In the genomic region with DNA sequence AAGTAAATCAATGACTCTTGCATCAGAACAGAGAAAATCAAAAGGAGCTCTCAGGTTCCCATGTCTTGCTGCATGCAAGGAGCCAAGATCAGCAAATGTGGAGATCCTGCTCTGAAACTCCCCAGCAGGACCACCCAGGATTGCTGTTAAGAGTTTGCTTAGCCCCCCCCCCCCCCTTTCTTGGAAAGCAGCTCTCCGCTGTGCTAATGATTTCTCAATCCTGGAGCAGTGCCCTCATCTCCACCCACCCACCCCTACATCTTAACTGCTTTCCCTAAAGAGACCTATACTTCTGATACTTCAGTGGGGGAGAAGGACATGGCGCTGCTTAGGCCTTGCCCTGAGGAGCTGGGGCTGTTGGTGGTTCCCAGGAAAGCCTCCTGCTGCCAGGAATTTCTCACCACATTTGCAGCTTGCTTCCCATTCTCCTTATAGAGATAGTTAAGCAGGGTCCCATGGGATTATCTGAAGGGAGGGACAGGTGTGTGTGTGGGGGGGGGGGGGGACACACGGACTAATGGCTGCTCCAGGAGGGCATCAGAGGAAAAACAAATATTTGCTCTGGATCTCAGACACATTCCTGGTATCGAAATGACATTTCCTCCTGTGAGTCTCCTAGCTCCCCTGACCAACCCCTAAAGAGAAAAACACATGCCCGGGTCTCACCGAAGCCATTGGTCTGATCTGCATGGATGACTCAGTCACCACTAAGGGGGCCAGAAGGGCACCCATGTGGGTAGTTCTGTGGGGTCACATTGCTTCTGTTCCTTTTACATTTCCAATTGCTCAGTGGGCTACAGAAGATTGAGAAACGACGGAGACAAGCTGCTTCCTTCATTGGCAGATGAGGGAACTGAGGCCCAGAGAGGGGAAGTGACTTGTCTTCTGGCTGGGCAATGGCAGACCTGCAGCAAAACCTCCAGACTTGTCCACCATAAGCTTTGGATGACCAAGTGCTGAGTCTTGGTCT, we compare ENCODE assay signal across 8 mouse cellular contexts. TPM values are rescaled to one million over a fixed set of nuclear protein-coding genes. Genes with fewer than 3 reads are reported as not detected.
DNase-seq lines count a peak whose midpoint lies in the region; ATAC-seq and TF ChIP-seq lines count a peak whose summit lies in the region.

No protein-coding gene starts in this region.

- peak overlapping the region; percentile 86 for H3K27ac ChIP-seq in gastrocnemius, adult 2 months
- no peak overlapping the region for H3K27ac ChIP-seq in MEL (ENCODE audit: control insufficient read depth, low read depth, low read length)
- H3K27ac ChIP-seq in hindbrain, embryonic 10.5 days, result peak overlapping the region; percentile 95
- H3K27ac ChIP-seq in midbrain, embryonic 11.5 days (ENCODE audit: low read depth, low read length), result peak overlapping the region; percentile 98

- intact Hi-C loops in gastrocnemius, adult 2 months (cut with DNase I), result no loop called here

- H3K36me3 ChIP-seq in MEL (ENCODE audit: control insufficient read depth in 1 of 2, insufficient read depth in 2 of 2, low read length in 2 of 2), result peaks cover 0 to 27% of the 10 kb centered on the region in 2 experiments; a peak in 2 of 4 replicates
- H3K36me3 ChIP-seq in hindbrain, embryonic 10.5 days, result peaks cover 32% of the 10 kb centered on the region
- H3K36me3 ChIP-seq in midbrain, embryonic 11.5 days (ENCODE audit: control insufficient read depth, insufficient read depth, low read length), result peaks cover 6% of the 10 kb centered on the region

- H3K27me3 ChIP-seq in MEL (ENCODE audit: control insufficient read depth in 1 of 2, insufficient read depth in 2 of 2, low read length in 2 of 2), result no peaks in the 10 kb centered on the region
- H3K27me3 ChIP-seq in hindbrain, embryonic 10.5 days (ENCODE audit: insufficient read depth, poor library complexity, severe bottlenecking), result peaks cover 12% of the 10 kb centered on the region; the same call in 1 of the 2 replicates
- H3K27me3 ChIP-seq in midbrain, embryonic 11.5 days (ENCODE audit: control insufficient read depth, insufficient read depth, low read length), result no peaks in the 10 kb centered on the region

- TF ChIP-seq POLR2A in MEL (IDR thresholded peaks at IDR 0.05; ENCODE audit: control insufficient read depth in 1 of 2, insufficient read depth in 1 of 2, low read depth in 1 of 2, low read length in 2 of 2, poor library complexity in 1 of 2), result no peak

- H3K4me2 ChIP-seq in midbrain, embryonic 11.5 days, result peak overlapping the region; percentile 77

- 41% methylated on average over 8 of the region's 8 CpGs for WGBS in hindbrain, embryonic 10.5 days
- 15% methylated on average over 7 of the region's 8 CpGs for WGBS in midbrain, embryonic 11.5 days

- TF ChIP-seq RAD21 in MEL (IDR thresholded peaks at IDR 0.05; ENCODE audit: low read depth, low read length), result no peak

- H3K4me3 ChIP-seq in gastrocnemius, adult 2 months, result peak overlapping the region; percentile 79
- no peak overlapping the region for H3K4me3 ChIP-seq in MEL (ENCODE audit: control insufficient read depth in 1 of 2, insufficient read depth in 1 of 2, low read depth in 2 of 2, low read length in 2 of 2)
- H3K4me3 ChIP-seq in hindbrain, embryonic 10.5 days, result peak overlapping the region; percentile 74
- peak overlapping the region; percentile 89 for H3K4me3 ChIP-seq in midbrain, embryonic 11.5 days (ENCODE audit: low read depth, low read length)

- H3K79me2 ChIP-seq in MEL (ENCODE audit: control insufficient read depth, insufficient read depth, low read length, poor library complexity), result 0 out of 2 replicates have a peak, but pooled peaks cover 2% of the 10 kb centered on the region

- DNase-seq in gastrocnemius, adult 2 months, result no peak
- DNase-seq in gastrocnemius, postnatal 10 days, result no peak
- peak; percentile 19 for DNase-seq in MEL (ENCODE audit: low read depth, low spot score)
- DNase-seq in hindbrain, embryonic 10.5 days (ENCODE audit: low spot score), result no peak
- DNase-seq in midbrain, embryonic 11.5 days (ENCODE audit: low spot score, missing footprints), result peak; percentile 91
- no peak for DNase-seq in right cerebral cortex, adult 18-20 months
- DNase-seq in layer of hippocampus, adult 11-12 months (ENCODE audit: low spot score), result no peak
- DNase-seq in layer of hippocampus, postnatal 10 days (ENCODE audit: low spot score in 2 of 2), result no peak

- H3K9me3 ChIP-seq in MEL (replicated peaks; ENCODE audit: insufficient read depth, low read length), result no peaks in the 10 kb centered on the region
- no peaks in the 10 kb centered on the region for H3K9me3 ChIP-seq in hindbrain, embryonic 10.5 days
- H3K9me3 ChIP-seq in midbrain, embryonic 11.5 days (ENCODE audit: control insufficient read depth, low read length), result no peaks in the 10 kb centered on the region

- TF ChIP-seq EP300 in MEL (IDR thresholded peaks at IDR 0.05; ENCODE audit: low read depth in 1 of 2, low read length in 2 of 2), result no peak

- no peak overlapping the region for H3K9ac ChIP-seq in MEL (ENCODE audit: control insufficient read depth, low read depth, low read length, poor library complexity, severe bottlenecking)
- H3K9ac ChIP-seq in midbrain, embryonic 11.5 days (ENCODE audit: low read length), result peak overlapping the region; percentile 94

- H3K4me1 ChIP-seq in MEL (ENCODE audit: control insufficient read depth in 1 of 2, insufficient read depth in 2 of 2, low read length in 2 of 2), result peaks cover 6 to 31% of the 10 kb centered on the region in 2 experiments; a peak in 3 of 4 replicates
- H3K4me1 ChIP-seq in hindbrain, embryonic 10.5 days (replicated peaks), result peaks cover 82% of the 10 kb centered on the region
- peaks cover 52% of the 10 kb centered on the region for H3K4me1 ChIP-seq in midbrain, embryonic 11.5 days (ENCODE audit: control insufficient read depth, insufficient read depth, low read length)

- ATAC-seq in midbrain, embryonic 11.5 days (ENCODE audit: low FRiP score), result no peak

- no peak for TF ChIP-seq CTCF in gastrocnemius, adult 2 months (IDR thresholded peaks at IDR 0.05)
- no peak for TF ChIP-seq CTCF in MEL (IDR thresholded peaks at IDR 0.05 in 2 of 3, conservative IDR thresholded peaks at IDR 0.05 in 1 of 3; ENCODE audit: control insufficient read depth in 1 of 3, insufficient read depth in 1 of 3, low read depth in 2 of 3, low read length in 3 of 3, poor library complexity in 1 of 3, severe bottlenecking in 1 of 3)

TF ChIP-seq in MEL, 35 proteins besides CTCF, POLR2A, EP300 and RAD21:
- TF ChIP-seq JUND (IDR thresholded peaks at IDR 0.05; ENCODE audit: low read depth, low read length) (no peak), POLR2AphosphoS2 (IDR thresholded peaks at IDR 0.05; ENCODE audit: low read length) (no peak), TBP (IDR thresholded peaks at IDR 0.05; ENCODE audit: low read depth, low read length) (no peak), MAX (IDR thresholded peaks at IDR 0.05; ENCODE audit: low read length) (no peak), TCF12 (IDR thresholded peaks at IDR 0.05; ENCODE audit: low read depth, low read length) (no peak), USF1 (IDR thresholded peaks at IDR 0.05; ENCODE audit: low read depth, low read length) (no peak), BHLHE40 (IDR thresholded peaks at IDR 0.05; ENCODE audit: borderline replicate concordance, low read depth, low read length) (no peak), MAZ (IDR thresholded peaks at IDR 0.05; ENCODE audit: low read depth, low read length) (no peak), MEF2A (IDR thresholded peaks at IDR 0.05; ENCODE audit: extremely low read depth, insufficient replicate concordance, low read depth, low read length, poor library complexity, severe bottlenecking) (no peak), ELF1 (IDR thresholded peaks at IDR 0.05; ENCODE audit: low read depth, low read length) (no peak), MAFK (IDR thresholded peaks at IDR 0.05; ENCODE audit: borderline replicate concordance, low read depth, low read length) (no peak), CHD2 (IDR thresholded peaks at IDR 0.05; ENCODE audit: low read length) (no peak), ZNF384 (IDR thresholded peaks at IDR 0.05; ENCODE audit: low read depth, low read length) (no peak), SIN3A (IDR thresholded peaks at IDR 0.05; ENCODE audit: low read length) (no peak), MYC (IDR thresholded peaks at IDR 0.05; ENCODE audit: low read depth, low read length) (no peak), ETS1 (IDR thresholded peaks at IDR 0.05; ENCODE audit: low read depth, low read length) (no peak)

RNA-seq across cellular contexts. Expression of a gene that starts 2.3 kb away (rescaled TPM):
- under 1 TPM; 0.38 to 0.98 TPM for total RNA-seq in gastrocnemius, adult 2 months (2021)
- 1 to 10 TPM; 2.0 to 2.2 TPM for total RNA-seq in gastrocnemius, postnatal 10 days (2021)
- 2.8 and 3.2 TPM in 2 replicates for total RNA-seq in MEL (2012; rRNA removed)
- 1 to 10 TPM in 1 of 2 experiments, not detected in 1; 3.0 TPM for polyA plus RNA-seq in MEL (2012; ENCODE audit: insufficient read depth in 1 of 2, insufficient read length in 2 of 2, low read depth in 1 of 2, low replicate concordance in 2 of 2, missing spikeins in 1 of 2)
- polyA plus RNA-seq in hindbrain, embryonic 10.5 days (2016; fragmentation: Nextera tagmentation; extraction: Ambion mirVana), result 42.3 and 44.4 TPM in 2 replicates
- 100 and 105 TPM in 2 replicates for polyA plus RNA-seq in midbrain, embryonic 11.5 days (2014; fragmentation: Nextera tagmentation; extraction: Ambion mirVana)
- 1 to 10 TPM; 3.1 TPM for total RNA-seq in layer of hippocampus, postnatal 10 days (2021)

RNA-seq across cellular contexts. Expression of a gene that starts 19.8 kb away (rescaled TPM):
- under 1 TPM; 0.13 to 0.31 TPM for total RNA-seq in gastrocnemius, adult 2 months (2021)
- under 1 TPM; 0.45 to 0.52 TPM for total RNA-seq in gastrocnemius, postnatal 10 days (2021)
- total RNA-seq in MEL (2012; rRNA removed), result not detected in 2 replicates
- not detected for polyA plus RNA-seq in MEL (2012; ENCODE audit: insufficient read depth in 1 of 2, insufficient read length in 2 of 2, low read depth in 1 of 2, low replicate concordance in 2 of 2, missing spikeins in 1 of 2)
- polyA plus RNA-seq in hindbrain, embryonic 10.5 days (2016; fragmentation: Nextera tagmentation; extraction: Ambion mirVana), result 1.0 and 3.5 TPM in 2 replicates
- 3.5 and 4.5 TPM in 2 replicates for polyA plus RNA-seq in midbrain, embryonic 11.5 days (2014; fragmentation: Nextera tagmentation; extraction: Ambion mirVana)
- 10 to 100 TPM; 11.1 to 11.5 TPM for total RNA-seq in layer of hippocampus, postnatal 10 days (2021)

Comparison
In these comparisons a context has a peak if more than half of its experiments do, and no peak if none do; other contexts are left out.
1. DNase-seq: peak in MEL (single experiment) and midbrain, embryonic 11.5 days (single experiment); none in gastrocnemius, adult 2 months (single experiment), gastrocnemius, postnatal 10 days (single experiment), hindbrain, embryonic 10.5 days (single experiment), right cerebral cortex, adult 18-20 months (single experiment), layer of hippocampus, adult 11-12 months (single experiment) and layer of hippocampus, postnatal 10 days (0 of 2).
2. H3K4me3 ChIP-seq: peak in gastrocnemius, adult 2 months (single experiment), hindbrain, embryonic 10.5 days (single experiment) and midbrain, embryonic 11.5 days (single experiment); none in MEL (0 of 2).
3. RNA of a gene that starts 19.8 kb away (total RNA-seq): 11.1 to 11.5 TPM in layer of hippocampus, postnatal 10 days; 0.45 to 0.52 TPM in gastrocnemius, postnatal 10 days, 0.13 to 0.31 TPM in gastrocnemius, adult 2 months and not detected in MEL; every median in the first group is over 4 times any median in the second.